Mouse (Mus musculus) spleen, postnatal 14 days (tissue): ENCODE data around the gene Spata7.
A peak's percentile ranks its signal among the peaks of the same experiment; 100 is the strongest.

ENCODE experiments used
- DNase-seq, 2 experiments: peaks; one replicate each; pipeline ENCODE4 v3.0.0; 2021 to 2022; ENCODE audit warnings: low spot score in 2 of 2

The Spata7 gene

DNA sequence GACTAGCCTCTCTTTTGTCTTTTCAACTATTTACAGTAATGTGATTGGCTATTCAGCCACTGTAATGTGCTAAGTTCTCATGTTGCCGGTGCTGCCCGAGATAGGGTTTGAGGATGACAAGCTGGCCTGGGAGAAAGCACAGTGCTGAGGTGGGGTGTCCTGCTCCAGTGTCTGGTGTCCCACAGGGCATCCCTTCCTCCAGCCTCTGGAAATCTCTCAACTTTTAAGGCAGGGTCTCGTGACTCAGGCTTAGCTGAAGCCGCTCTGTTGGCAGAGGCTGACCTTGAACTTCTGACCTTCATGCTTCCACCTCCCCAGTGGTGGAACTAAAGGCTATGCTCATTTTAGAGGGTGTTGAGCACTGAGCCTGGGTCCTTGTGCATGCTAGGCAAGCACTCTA lies 42.5 kb downstream of the Spata7 start:
- no peak for DNase-seq

- DNase-seq, result no peak
These were observed 45.9 kb downstream of the Spata7 start for GRCm38 (mm10) chr12:98673879-98674278.

DNA sequence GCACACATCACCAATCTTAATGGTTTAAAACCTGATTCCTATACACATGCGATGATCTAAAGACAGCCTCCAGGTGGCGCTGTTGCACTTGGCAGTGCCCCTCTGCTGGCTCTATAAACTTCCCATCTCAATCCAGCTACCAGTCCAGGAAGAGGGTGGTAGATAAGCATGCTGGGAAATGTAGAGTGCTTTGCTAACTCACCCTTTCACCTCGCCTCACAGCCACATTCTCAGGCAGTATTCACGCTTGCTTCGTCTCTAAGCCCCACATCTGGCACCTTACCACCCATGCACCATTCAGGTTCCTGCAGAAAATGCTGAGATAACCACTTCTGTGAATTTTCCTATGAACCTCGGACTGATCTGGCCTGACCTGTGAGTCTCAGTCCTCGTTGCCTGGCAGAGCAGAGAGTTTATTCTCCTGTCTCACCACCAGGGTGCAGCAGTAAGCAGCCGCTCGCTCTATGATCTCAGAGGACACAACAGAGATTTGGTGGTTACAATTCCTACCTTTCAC lies 46.7 kb downstream of the Spata7 start:
- DNase-seq, result peak in 1 of 2 experiments; percentile 49

- DNase-seq, result no peak
These were observed 48.9 kb downstream of the Spata7 start for GRCm38 (mm10) chr12:98676861-98677260.

DNA sequence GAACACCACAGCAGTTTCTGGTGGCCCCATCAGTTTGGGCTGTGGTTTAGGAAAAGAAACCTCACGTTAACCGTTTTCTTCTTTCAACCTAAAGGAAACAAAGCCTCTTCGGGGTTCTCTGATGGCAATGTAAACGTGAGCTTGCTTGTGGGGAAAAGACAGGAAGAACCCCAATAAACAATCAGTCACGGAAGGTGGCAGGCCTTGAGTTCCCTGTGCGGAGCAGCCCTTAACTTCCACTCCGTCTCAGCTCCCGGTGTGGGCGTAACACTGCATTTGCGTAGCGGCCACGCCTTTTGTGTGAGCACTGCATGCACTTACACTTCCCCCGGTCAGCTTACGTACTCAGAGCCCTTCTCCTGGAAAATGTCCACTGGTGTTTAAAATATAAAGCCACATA lies 49.4 kb downstream of the Spata7 start:
- no peak for DNase-seq

DNA sequence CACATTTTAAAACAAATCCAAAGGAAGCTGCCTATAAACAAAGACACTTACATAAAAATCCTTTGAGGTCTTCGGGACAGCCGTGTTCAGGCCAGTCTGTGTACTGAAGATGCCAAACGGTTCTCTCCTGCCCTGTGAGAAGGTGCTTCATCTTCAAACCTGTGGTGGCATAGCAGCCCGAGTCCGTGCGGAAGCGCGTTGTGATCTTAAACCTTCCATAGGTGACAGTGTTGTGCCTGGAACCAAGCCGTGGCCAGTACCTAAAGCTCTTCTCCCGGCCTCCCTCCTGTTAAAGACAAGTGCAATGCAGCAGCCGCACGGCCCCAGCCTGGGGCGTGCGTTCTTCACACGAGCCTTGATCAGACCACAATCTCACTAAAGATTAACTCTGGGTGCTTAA lies 51.9 kb downstream of the Spata7 start:
- DNase-seq, result no peak

DNA sequence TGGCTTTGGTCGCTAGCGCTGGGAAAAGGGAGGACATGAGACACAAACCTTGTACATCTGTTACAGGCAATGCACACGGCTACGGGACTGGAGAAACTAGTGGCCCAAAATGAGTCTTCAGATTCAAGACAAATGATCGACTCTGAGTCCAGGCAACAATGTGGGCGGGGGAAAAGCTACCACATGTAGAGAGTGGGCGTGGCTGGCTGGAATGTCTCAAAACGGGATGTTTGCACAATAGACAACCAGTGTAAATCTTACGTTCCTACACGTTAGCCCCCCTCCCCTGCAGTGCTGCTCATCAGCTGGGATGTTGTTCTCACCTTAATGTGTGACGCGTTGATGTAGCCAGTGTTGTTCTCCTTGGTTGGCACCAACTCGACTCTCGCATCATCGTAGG lies 54.2 kb downstream of the Spata7 start:
- no peak for DNase-seq

DNA sequence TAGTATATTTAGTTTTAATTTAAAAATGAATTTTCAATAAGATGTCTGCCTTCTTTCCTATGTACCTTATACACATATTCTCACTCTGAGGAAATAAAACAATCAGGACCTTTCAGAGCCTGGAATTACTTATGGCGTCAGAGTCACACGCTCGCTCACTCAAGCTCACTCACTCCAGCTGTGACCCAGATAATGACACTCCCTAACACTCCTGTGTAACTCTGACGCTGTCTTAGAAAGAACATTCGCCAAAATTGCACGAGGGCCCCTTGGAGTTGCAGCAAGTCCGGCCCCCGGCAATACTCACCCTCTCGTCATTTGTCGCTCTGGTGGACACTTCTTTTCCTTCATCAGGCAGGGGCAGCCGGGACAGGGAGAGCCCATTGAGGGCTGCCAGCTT lies 55.2 kb downstream of the Spata7 start:
- no peak for DNase-seq

DNA sequence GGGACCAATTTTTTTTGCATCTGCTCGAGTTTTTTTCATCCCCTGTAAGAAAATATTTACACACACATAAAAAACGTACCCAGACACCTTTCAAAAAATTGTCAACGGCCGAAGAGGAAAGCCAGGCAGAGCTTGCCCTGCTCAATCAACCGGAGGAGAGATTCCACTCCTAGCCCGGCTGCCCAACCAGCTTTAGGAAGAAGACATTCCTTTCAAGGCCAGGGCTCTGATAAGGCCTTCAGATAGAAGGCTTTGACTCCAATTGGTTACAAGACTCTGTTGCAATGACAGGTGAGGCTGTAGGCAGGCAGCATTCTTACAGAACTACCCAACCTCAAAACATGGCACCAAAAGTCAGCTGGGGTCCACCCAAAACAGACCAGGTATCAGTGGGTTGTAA lies 55.6 kb downstream of the Spata7 start:
- no peak for DNase-seq

- no peak for DNase-seq
These were observed 62.3 kb downstream of the Spata7 start for GRCm38 (mm10) chr12:98690230-98690629.

DNA sequence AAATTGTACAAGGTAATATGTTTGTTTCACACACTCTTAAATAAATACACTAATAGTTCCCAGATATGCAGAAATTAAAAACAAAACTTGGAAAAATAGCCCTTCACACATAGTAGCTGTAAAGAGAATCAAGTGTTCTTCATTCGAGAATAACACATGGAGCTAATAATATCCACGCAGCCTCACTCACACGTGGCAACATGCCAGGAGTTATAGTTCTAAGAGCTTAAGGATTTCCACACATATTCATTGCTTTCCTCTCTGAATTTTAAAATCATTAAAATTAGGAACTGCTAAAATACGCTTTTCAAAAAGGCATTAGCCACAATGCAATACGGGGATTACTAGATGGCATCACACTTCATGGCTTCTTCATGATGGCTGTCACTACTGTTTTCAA lies 69.2 kb downstream of the Spata7 start:
- DNase-seq, result no peak

GRCm38 (mm10) chr12:98701564-98701963 lies 73.6 kb downstream of the Spata7 start:
- no peak for DNase-seq

DNA sequence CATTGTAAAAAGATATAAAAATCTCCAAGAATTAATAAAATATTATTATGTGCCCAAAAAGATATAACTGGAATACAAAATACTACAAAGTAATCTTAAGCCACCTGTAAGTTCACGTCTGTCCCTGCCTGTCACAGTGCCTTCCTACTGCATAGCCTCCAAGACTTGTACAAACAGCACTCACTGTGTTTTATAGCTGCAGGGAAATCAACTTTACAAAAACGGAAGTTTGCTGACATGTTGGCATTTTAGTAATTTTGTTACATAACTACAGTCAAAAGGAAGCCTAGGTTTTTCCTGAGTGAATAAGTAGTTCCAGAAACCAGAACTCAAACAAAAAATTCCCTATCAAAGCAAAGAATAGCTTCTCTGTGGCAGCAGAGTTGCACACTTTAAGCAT lies 75.6 kb downstream of the Spata7 start:
- no peak for DNase-seq

GRCm38 (mm10) chr12:98703961-98704360 lies 76.0 kb downstream of the Spata7 start:
- DNase-seq, result no peak

- no peak for DNase-seq
These were observed 84.9 kb downstream of the Spata7 start for GRCm38 (mm10) chr12:98712819-98713218.

GRCm38 (mm10) chr12:98713621-98714103 lies 85.7 kb downstream of the Spata7 start:
- no peak for DNase-seq

- no peak for DNase-seq
These were observed 86.8 kb downstream of the Spata7 start for GRCm38 (mm10) chr12:98714757-98715156.

DNA sequence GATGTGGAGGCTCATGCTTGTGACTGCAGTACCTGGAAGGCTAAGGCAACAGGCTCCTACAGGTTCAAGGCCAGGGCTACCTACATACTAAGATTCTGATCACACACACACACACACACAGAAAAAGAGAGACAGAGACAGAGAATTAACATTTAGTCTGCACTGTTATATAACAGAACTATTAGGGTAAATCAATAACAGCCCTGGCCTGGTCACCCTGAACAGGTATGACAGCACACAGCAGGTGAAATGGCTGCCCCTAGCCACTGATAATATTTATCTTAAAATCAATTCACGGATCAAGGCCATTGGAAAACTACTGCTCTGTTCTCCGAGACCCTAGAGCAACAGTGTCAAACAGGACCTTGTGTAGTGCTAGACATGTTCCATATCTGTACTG lies 88.2 kb downstream of the Spata7 start:
- DNase-seq, result no peak
